Mouse (Mus musculus): ENCODE measurements at regions not wholly inside any gene's neighbourhood (a gene's known extent, or its start where the extent isn't known, plus 50 kb on each side); places are given as distances from the start of the nearest gene placed in this dataset.

DNA sequence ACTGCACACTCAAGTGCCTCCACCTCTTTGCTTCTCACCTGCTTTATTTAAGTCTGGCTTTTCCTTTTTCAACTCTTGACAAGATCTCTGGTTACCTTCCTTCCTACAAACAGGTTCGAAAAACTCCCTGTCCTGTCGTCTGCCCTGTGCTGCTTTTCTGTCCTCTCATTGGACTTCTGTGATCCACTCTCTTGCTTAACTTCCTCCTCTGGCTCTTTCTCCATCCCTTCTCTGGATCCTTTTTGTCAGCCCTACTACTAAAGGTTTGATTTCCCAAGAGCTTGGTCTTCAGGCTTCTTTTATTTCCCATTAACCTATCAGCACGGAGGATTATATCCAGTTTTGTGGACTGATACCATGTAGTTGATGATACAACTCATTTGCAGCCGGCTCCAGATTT is 149.8 kb downstream of the Satb1 start:
- DNase-seq (ENCODE audit: low spot score) = no peak

DNA sequence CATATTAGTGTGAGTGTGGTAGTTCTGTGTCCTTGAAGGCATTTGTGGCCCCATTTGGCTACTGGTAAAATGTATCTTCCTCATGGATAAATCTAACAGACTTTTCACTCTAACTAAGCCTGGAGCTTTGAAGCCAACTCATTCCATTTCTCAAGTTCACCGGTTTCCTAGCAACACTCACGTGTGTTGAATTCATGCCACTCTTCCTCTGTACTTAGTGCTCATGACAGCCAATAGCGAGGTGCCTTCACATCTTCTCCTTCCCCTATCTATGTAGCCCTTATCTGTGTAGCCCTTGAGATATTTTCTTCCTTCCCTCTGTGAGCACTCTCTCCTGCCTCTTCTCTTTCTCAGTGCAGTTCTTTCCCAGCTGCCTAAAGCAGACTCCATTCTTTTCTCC is 150.7 kb downstream of the Satb1 start:
- DNase-seq (ENCODE audit: low spot score) = no peak

- no peak for DNase-seq (ENCODE audit: low spot score)
These were observed 155.6 kb downstream of the Satb1 start for GRCm38 (mm10) chr17:51677451-51677850.

DNA sequence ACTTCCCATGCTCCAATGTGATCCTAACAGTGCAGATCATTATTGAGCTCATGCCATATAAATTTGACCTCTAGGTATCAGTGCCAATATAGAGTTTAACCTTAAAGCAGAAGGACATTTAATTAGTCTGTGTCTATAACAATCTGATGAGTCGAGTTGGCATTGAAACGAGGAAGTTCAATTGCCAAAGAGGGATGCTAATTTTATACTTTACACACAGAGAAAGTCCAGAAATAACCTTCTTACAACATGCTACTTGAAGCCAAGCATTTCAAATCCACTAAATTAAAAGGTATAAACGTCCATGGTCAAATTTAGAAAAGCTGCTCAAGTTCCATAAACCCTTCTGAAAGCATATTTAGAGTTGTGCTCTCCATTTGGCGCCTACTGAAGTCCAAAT is 174.7 kb downstream of the Satb1 start:
- no peak for DNase-seq (ENCODE audit: low spot score)

- no peak for DNase-seq (ENCODE audit: low spot score)
These were observed 179.2 kb downstream of the Satb1 start for GRCm38 (mm10) chr17:51653881-51654280.

DNA sequence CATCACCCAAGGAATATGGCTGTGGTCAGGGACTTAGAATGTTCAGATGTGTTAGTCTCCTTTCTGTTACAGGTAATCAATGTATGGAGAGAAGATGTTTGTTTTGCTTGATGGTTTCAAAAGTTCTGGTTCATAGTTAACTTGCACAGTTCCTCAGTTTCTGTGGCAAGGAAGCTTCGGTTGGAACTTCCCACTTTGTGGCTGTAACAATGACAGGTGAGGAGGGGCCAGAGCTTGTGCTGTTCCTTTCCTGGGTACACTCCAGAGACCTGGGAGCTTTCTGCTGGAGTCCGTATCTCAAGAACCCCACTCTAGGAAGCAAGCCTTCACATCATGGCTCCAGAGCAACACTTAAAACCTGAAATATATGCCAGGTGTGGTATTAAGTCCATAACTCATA is 181.2 kb downstream of the Satb1 start:
- DNase-seq (ENCODE audit: low spot score) = no peak

DNA sequence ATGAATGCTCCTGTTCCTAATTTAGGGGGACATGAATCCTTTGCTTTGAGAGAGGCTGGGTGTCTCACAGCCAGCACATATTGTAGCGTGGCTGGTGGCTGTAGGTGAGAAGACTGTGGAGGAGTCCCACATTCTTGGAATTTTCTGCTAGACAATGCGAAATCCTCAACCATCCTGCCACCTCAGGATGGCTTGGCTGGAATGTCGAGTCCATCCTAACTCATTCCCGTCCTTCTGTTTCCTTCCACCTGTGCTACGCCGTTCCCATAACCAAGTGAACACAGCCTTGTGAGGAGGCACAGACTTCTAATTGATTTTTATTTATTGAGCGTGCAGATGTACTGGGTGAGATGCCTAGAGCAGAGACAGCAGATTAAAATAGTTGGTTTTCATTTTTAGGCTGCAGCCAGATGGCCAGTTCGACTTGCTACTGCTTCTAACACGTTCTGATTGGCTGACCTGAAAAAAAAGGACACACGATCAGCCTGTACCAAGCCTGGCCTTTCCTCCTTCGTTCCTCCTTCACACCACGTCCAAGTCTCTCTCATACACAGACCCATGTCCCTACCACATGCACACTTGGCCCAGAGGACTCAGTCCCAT is 183.8 kb downstream of the Satb1 start:
- no peak for DNase-seq (ENCODE audit: low spot score)

- no peak for DNase-seq (ENCODE audit: low spot score)
These were observed 186.7 kb downstream of the Satb1 start for GRCm38 (mm10) chr17:51646416-51646815.

- no peak for DNase-seq (ENCODE audit: low spot score)
These were observed 187.2 kb downstream of the Satb1 start for GRCm38 (mm10) chr17:51645866-51646265.

DNA sequence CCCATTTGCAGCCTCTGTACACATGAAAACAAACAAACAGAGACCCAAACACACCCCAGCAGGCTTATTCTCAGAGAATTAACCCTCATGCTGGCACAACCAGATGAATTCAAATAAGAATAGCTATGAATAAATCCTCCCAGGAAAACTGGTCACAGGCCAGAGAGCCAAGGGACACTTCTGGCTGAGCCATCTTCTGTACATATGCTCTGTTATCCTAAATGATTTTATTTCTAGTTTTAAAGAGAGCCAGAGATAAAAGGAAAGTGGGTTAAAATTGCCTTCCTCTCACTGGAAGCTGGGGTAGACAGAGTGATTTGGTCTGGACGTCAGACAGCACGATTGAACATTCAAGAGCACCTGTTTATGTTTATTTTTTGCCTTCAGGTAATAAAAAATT is 190.4 kb downstream of the Satb1 start:
- DNase-seq (ENCODE audit: low spot score) = no peak

DNA sequence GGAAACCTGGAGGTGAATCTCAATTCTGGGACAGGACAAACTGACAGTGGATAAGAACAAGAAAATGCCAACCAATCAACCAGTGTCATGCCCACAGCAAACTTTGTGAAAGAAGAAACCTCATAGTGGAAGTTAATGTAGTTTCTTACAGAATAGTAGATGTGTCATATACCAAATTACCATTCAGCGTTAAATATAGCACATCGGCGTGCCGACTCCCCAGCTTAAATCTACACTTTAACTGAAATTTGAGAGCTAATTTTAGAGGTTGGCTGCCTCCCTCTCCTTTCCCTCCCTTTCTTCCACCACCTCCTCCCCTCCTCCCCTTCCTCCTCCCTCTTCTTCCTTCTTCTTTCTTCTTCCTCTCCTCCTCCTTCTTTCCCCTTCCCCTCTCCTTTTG is 197.2 kb downstream of the Satb1 start:
- no peak for DNase-seq (ENCODE audit: low spot score)

GRCm38 (mm10) chr17:51631574-51631973 is 201.5 kb downstream of the Satb1 start:
- no peak for DNase-seq (ENCODE audit: low spot score)

- DNase-seq (ENCODE audit: low spot score) = no peak
These were observed 212.6 kb downstream of the Satb1 start for GRCm38 (mm10) chr17:51620528-51620927.

- DNase-seq (ENCODE audit: low spot score) = no peak
These were observed 247.8 kb downstream of the Satb1 start for GRCm38 (mm10) chr17:51585263-51585662.

GRCm38 (mm10) chr17:51583984-51584880 is 248.9 kb downstream of the Satb1 start:
- DNase-seq (ENCODE audit: low spot score) = no peak

GRCm38 (mm10) chr17:51583277-51583676 is 249.8 kb downstream of the Satb1 start:
- no peak for DNase-seq (ENCODE audit: low spot score)

DNA sequence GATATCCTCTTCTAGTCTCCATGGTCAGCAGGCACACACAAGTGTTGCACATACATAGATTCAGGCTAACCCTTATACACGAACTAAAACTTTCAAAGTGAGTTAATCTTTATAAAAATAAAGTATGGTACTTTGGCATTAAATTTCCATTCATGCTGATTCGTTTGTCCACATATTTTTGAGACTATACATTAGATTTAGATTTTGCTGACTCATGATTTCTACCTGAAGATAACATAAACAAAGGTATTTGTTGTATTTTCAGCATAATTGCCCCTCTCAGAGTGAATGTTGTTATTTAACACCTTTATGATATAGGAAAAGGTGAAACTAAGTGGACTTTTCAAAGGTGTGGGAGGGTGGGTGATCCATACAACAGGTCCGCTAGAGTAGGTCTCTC is 277.2 kb downstream of the Satb1 start:
- DNase-seq (ENCODE audit: low spot score) = no peak

GRCm38 (mm10) chr17:51554446-51554845 is 278.6 kb downstream of the Satb1 start:
- DNase-seq (ENCODE audit: low spot score) = no peak

DNA sequence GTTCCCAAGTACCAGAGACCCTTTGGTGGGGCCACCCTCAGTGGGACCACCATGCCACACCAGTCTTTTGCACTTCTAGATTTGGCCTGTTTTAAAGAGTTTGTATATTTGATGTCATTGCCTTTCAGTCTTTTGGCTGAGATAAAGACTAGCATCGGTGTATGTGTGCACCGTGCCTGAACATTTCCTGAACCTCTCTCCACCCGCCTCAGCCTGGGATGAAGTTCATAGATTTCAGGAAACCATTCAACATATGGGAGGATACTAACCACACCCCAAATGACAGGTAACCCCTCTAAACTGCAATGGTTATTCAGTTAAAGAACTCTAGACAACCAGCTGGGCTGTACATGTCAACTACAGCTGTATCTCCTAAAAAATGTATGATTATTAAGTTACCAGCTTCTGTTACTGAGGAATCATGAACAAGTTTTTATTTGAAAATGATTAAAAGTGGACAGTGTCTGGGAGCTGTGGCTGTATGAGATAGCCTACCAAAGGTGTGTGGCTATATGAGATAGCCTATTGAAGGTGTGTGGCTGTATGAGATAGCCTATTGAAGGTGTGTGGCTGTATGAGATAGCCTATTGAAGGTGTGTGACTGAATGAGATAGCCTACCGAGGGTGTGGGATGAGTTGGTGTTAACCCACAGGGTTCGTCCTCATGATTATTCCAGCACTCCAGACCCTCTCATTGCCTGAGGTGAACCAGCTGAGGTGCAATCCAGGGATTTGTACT is 280.6 kb downstream of the Satb1 start:
- no peak for DNase-seq (ENCODE audit: low spot score)

DNA sequence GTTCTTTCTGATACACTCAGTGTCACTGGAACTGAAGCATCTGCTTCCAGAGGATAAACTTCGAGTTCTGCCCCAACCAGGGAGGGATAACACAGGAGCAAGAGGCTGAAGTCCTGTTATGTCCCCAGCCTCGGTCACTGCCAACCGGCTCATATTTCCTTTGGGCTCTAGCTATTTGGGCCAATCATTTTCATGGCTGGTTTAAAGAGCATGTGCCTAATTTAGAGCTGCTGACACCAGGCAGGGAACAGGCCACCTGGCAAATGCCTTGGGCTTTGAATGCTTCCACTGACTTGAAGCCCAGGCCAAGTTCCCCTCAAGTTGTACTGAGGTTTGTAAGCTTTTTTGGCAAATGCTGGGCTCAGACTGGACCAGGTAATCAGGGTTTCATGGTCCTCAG is 286.1 kb downstream of the Satb1 start:
- DNase-seq (ENCODE audit: low spot score) = no peak

GRCm38 (mm10) chr17:51542544-51542943 is 290.5 kb downstream of the Satb1 start:
- no peak for DNase-seq (ENCODE audit: low spot score)

- DNase-seq (ENCODE audit: low spot score) = no peak
These were observed 298.4 kb downstream of the Satb1 start for GRCm38 (mm10) chr17:51534678-51535077.

DNA sequence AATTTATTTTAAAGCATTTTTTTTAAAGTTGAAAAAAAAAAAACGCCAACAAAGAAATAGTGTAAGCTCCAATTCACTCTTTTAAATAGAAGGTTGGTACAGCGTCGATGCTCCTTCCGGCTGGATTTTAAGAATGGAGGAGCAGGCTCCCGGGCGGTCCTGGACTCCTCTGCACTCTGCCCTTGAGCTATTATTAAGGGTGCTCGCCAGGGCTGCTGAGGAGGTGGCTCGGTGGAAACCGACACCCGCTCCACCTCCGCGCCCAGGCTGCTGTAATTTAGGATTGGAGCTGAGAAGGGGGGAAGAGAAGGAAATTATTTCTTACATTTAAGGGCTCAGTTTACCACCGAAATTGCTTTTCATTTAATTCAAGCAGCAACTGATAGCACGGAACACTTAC is 298.8 kb downstream of the Satb1 start:
- no peak for DNase-seq (ENCODE audit: low spot score)
